9 mouse cellular contexts compared by ENCODE assay signal in genomic region chr13:108159963-108160362, GRCm38 (mm10). TPM values are rescaled to one million over a fixed set of nuclear protein-coding genes. Genes with fewer than 3 reads are reported as not detected.
DNase-seq lines count a peak whose midpoint lies in the region; ATAC-seq and TF ChIP-seq lines count a peak whose summit lies in the region.
"Had no signal": no experiment of that assay in that cellular context is flagged by ENCODE, and none has a peak within 500 bp of the region (broad histone marks: within the 10 kb centered on the region; RNA-seq: fewer than 3 reads in every experiment).

No protein-coding gene starts in this region.

- H3K36me3 ChIP-seq in heart, embryonic 14.5 days (ENCODE audit: control insufficient read depth, insufficient read depth, low read length) = peaks cover 14% of the 10 kb centered on the region
- peaks cover 4% of the 10 kb centered on the region; the same call in 1 of the 2 replicates for H3K36me3 ChIP-seq in ES-E14 (ENCODE audit: control insufficient read depth, insufficient read depth, low read length, poor library complexity, severe bottlenecking)
- H3K36me3 ChIP-seq in forebrain, embryonic 12.5 days (replicated peaks) = peaks cover 15% of the 10 kb centered on the region; the same call in 1 of the 2 replicates
- peaks cover 9% of the 10 kb centered on the region; the same call in 1 of the 2 replicates for H3K36me3 ChIP-seq in midbrain, embryonic 12.5 days

- ATAC-seq in heart, embryonic 14.5 days (ENCODE audit: insufficient number of reproducible peaks, insufficient read depth, low FRiP score, low read depth) = no peak
- ATAC-seq in forebrain, embryonic 12.5 days (ENCODE audit: low FRiP score) = no peak
- no peak for ATAC-seq in midbrain, embryonic 12.5 days (ENCODE audit: low FRiP score, low read depth)

- no peak overlapping the region for H3K27ac ChIP-seq in heart, embryonic 14.5 days (replicated peaks in 1 of 2; ENCODE audit: control insufficient read depth in 1 of 2, insufficient read depth in 1 of 2, low read depth in 2 of 2, low read length in 2 of 2)
- H3K27ac ChIP-seq in ES-E14 (ENCODE audit: insufficient read depth, low read depth, low read length, poor library complexity, severe bottlenecking) = no peak overlapping the region
- no peak overlapping the region for H3K27ac ChIP-seq in forebrain, embryonic 12.5 days
- no peak overlapping the region for H3K27ac ChIP-seq in midbrain, embryonic 12.5 days (replicated peaks)

- in situ Hi-C loops in ES-E14 (cut with MboI; ENCODE audit: low sequenced_read_pairs in 2 of 2, unreplicated experiment in 2 of 2) = no loop called here

- 0 out of 2 replicates have a peak overlapping the region, but pooled peaks have one; percentile 85 for H3K4me2 ChIP-seq in heart, embryonic 14.5 days (ENCODE audit: low read length)
- peak overlapping the region; percentile 88 for H3K4me2 ChIP-seq in forebrain, embryonic 12.5 days
- H3K4me2 ChIP-seq in midbrain, embryonic 12.5 days (replicated peaks) = no peak overlapping the region

- H3K9ac ChIP-seq in heart, embryonic 14.5 days (ENCODE audit: low read length) = no peak overlapping the region
- H3K9ac ChIP-seq in ES-E14 (ENCODE audit: insufficient read depth, low read depth, low read length, poor library complexity, severe bottlenecking) = peak overlapping the region; percentile 53
- H3K9ac ChIP-seq in forebrain, embryonic 12.5 days = no peak overlapping the region
- H3K9ac ChIP-seq in midbrain, embryonic 12.5 days (replicated peaks) = no peak overlapping the region

- H3K4me1 ChIP-seq in heart, embryonic 14.5 days (ENCODE audit: control insufficient read depth in 2 of 2, insufficient read depth in 2 of 2, low read length in 2 of 2) = peaks cover 3 to 9% of the 10 kb centered on the region in 2 experiments; a peak in 2 of 4 replicates
- peaks cover 0 to 5% of the 10 kb centered on the region in 2 experiments; a peak in 1 of 4 replicates for H3K4me1 ChIP-seq in ES-E14 (ENCODE audit: control insufficient read depth in 2 of 2, insufficient read depth in 2 of 2, low read length in 2 of 2, poor library complexity in 1 of 2)
- peaks cover 15% of the 10 kb centered on the region for H3K4me1 ChIP-seq in forebrain, embryonic 12.5 days
- H3K4me1 ChIP-seq in midbrain, embryonic 12.5 days = peaks cover 12% of the 10 kb centered on the region

- H3K9me3 ChIP-seq in heart, embryonic 14.5 days (ENCODE audit: control insufficient read depth, low read length) = no peaks in the 10 kb centered on the region
- no peaks in the 10 kb centered on the region for H3K9me3 ChIP-seq in ES-E14 (ENCODE audit: control insufficient read depth, insufficient read depth, low read depth, low read length)
- no peaks in the 10 kb centered on the region for H3K9me3 ChIP-seq in forebrain, embryonic 12.5 days
- H3K9me3 ChIP-seq in midbrain, embryonic 12.5 days = no peaks in the 10 kb centered on the region

- 59% methylated on average over 7 of the region's 7 CpGs for WGBS in heart, embryonic 14.5 days
- 70% methylated on average over 7 of the region's 7 CpGs for WGBS in forebrain, embryonic 12.5 days
- 66% methylated on average over 7 of the region's 7 CpGs for WGBS in midbrain, embryonic 12.5 days

- H3K27me3 ChIP-seq in heart, embryonic 14.5 days (ENCODE audit: control insufficient read depth, insufficient read depth, low read length) = no peaks in the 10 kb centered on the region
- no peaks in the 10 kb centered on the region for H3K27me3 ChIP-seq in forebrain, embryonic 12.5 days
- H3K27me3 ChIP-seq in midbrain, embryonic 12.5 days = no peaks in the 10 kb centered on the region

- no peak overlapping the region for H3K4me3 ChIP-seq in heart, embryonic 14.5 days (ENCODE audit: control insufficient read depth in 1 of 2, insufficient read depth in 1 of 2, low read depth in 1 of 2, low read length in 2 of 2)
- peak overlapping the region; percentile 13 to 26; a peak in 2 of 4 replicates for H3K4me3 ChIP-seq in ES-E14 (ENCODE audit: insufficient read depth in 1 of 2, low read depth in 1 of 2, low read length in 2 of 2, poor library complexity in 1 of 2, severe bottlenecking in 1 of 2)
- peak overlapping the region; percentile 19; the same call in 1 of the 2 replicates for H3K4me3 ChIP-seq in forebrain, embryonic 12.5 days (replicated peaks)
- peak overlapping the region; percentile 13; the same call in 1 of the 2 replicates for H3K4me3 ChIP-seq in midbrain, embryonic 12.5 days

- no peak for DNase-seq in heart, adult 11 months
- no peak for DNase-seq in ES-E14 (ENCODE audit: low read depth, low spot score)
- no peak for DNase-seq in thymus, postnatal 10 days (ENCODE audit: low spot score in 2 of 2)
- no peak for DNase-seq in cerebellum, postnatal 4 days (ENCODE audit: low spot score in 2 of 2)
- DNase-seq in cerebellum, postnatal 14 days = no peak
- DNase-seq: lung, postnatal 36 days had no signal

TF ChIP-seq in ES-E14, 5 proteins besides CTCF, POLR2A, EP300 and RAD21:
- TF ChIP-seq MAFK (IDR thresholded peaks at IDR 0.05; ENCODE audit: insufficient read depth, low read depth, low read length) = no peak
- no peak for TF ChIP-seq CHD2 (IDR thresholded peaks at IDR 0.05; ENCODE audit: low read depth, low read length)
- no peak for TF ChIP-seq HCFC1 (IDR thresholded peaks at IDR 0.05; ENCODE audit: borderline replicate concordance, insufficient read depth, low read length)
- no peak for TF ChIP-seq ZC3H11A (IDR thresholded peaks at IDR 0.05; ENCODE audit: borderline replicate concordance, low read depth, low read length)
- TF ChIP-seq ZNF384 (IDR thresholded peaks at IDR 0.05; ENCODE audit: low read depth, low read length) = no peak

RNA-seq across cellular contexts. Expression of gene Ercc8, which starts 1.4 kb away (rescaled TPM):
- 11.8 and 12.5 TPM in 2 replicates for polyA plus RNA-seq in heart, embryonic 14.5 days (2014; fragmentation: Nextera tagmentation; extraction: Ambion mirVana)
- 17.3 and 18.3 TPM in 2 replicates for total RNA-seq in ES-E14 (2012; rRNA removed)
- 23.0 and 24.0 TPM in 2 replicates for polyA plus RNA-seq in forebrain, embryonic 12.5 days (2016; fragmentation: Nextera tagmentation; extraction: Ambion mirVana)
- 21.2 and 23.2 TPM in 2 replicates for polyA plus RNA-seq in midbrain, embryonic 12.5 days (2016; fragmentation: Nextera tagmentation; extraction: Ambion mirVana)

RNA-seq across cellular contexts. Expression of gene Ndufaf2, which starts 1.5 kb away (rescaled TPM):
- 56.8 and 58.1 TPM in 2 replicates for polyA plus RNA-seq in heart, embryonic 14.5 days (2014; fragmentation: Nextera tagmentation; extraction: Ambion mirVana)
- 31.6 and 41.1 TPM in 2 replicates for total RNA-seq in ES-E14 (2012; rRNA removed)
- polyA plus RNA-seq in forebrain, embryonic 12.5 days (2016; fragmentation: Nextera tagmentation; extraction: Ambion mirVana) = 96.1 and 99.3 TPM in 2 replicates
- 72.7 and 74.7 TPM in 2 replicates for polyA plus RNA-seq in midbrain, embryonic 12.5 days (2016; fragmentation: Nextera tagmentation; extraction: Ambion mirVana)

RNA-seq across cellular contexts. Expression of gene Elovl7, which starts 54.2 kb away (rescaled TPM):
- polyA plus RNA-seq in heart, embryonic 14.5 days (2014; fragmentation: Nextera tagmentation; extraction: Ambion mirVana) = 2.3 and 2.9 TPM in 2 replicates
- total RNA-seq in ES-E14 (2012; rRNA removed) = 1.4 and 2.2 TPM in 2 replicates
- 0.57 and 1.3 TPM in 2 replicates for polyA plus RNA-seq in forebrain, embryonic 12.5 days (2016; fragmentation: Nextera tagmentation; extraction: Ambion mirVana)
- 0.52 and 0.85 TPM in 2 replicates for polyA plus RNA-seq in midbrain, embryonic 12.5 days (2016; fragmentation: Nextera tagmentation; extraction: Ambion mirVana)

Comparison
In these comparisons a context has a peak if more than half of its experiments do, and no peak if none do; other contexts are left out.
1. H3K4me3 ChIP-seq: peak in ES-E14 (2 of 2), forebrain, embryonic 12.5 days (single experiment) and midbrain, embryonic 12.5 days (single experiment); none in heart, embryonic 14.5 days (0 of 2).